Mouse (Mus musculus) liver, adult 2 months (tissue): ENCODE data around the gene Espn. TPM values are rescaled to one million over a fixed set of nuclear protein-coding genes. Genes with fewer than 3 reads are reported as not detected.

Experiments
- DNase-seq: peaks from one replicate; pipeline ENCODE4 v3.0.0-alpha.2; 2011; ENCODE audit warnings: low read depth, low spot score; ENCODE audit errors: extremely low read depth
- H3K27ac ChIP-seq: fragments of 200-500 bp; replicated peaks from 2 replicates; pipeline ENCODE4 v1.5.1; 2012; ENCODE audit warnings: low read depth, mild to moderate bottlenecking, control low read depth, inconsistent platforms, low read length; ENCODE audit not compliant: insufficient read depth
- H3K27me3 ChIP-seq: fragments of 200-500 bp; 2 replicates; pipeline ENCODE4 v1.6.1; 2012; ENCODE audit warnings: mild to moderate bottlenecking, moderate library complexity, low read length, inconsistent platforms; ENCODE audit not compliant: control insufficient read depth, insufficient read depth
- H3K36me3 ChIP-seq: fragments of 200-500 bp; 2 replicates; pipeline ENCODE4 v1.6.1; 2012; ENCODE audit warnings: low read length, inconsistent platforms; ENCODE audit not compliant: control insufficient read depth, insufficient read depth
- H3K4me1 ChIP-seq: fragments of 200-500 bp; 2 replicates; pipeline ENCODE4 v1.6.1; 2011; ENCODE audit warnings: low read length; ENCODE audit not compliant: control insufficient read depth, insufficient read depth
- H3K4me3 ChIP-seq: fragments of 200-500 bp; 2 replicates; pipeline ENCODE4 v1.5.1; 2011; ENCODE audit warnings: low read depth, mild to moderate bottlenecking, control low read depth, low read length, moderate library complexity; ENCODE audit not compliant: insufficient read depth
- H3K79me2 ChIP-seq: fragments of 200-500 bp; 2 replicates; pipeline ENCODE4 v1.6.1; 2012; ENCODE audit warnings: inconsistent platforms, mild to moderate bottlenecking, low read length, moderate library complexity; ENCODE audit not compliant: control insufficient read depth, insufficient read depth
- H3K9ac ChIP-seq: fragments of 200-500 bp; 2 replicates; pipeline ENCODE4 v1.6.1; 2012; ENCODE audit warnings: low read depth, mild to moderate bottlenecking, control low read depth, inconsistent platforms, low read length
- CTCF ChIP-seq: fragments of 200-500 bp; IDR thresholded peaks from 2 replicates; pipeline ENCODE4 v1.5.1; 2011; ENCODE audit warnings: low read depth, low read length, control low read depth
- POLR2A ChIP-seq: fragments of 200-500 bp; IDR thresholded peaks from 2 replicates; pipeline ENCODE4 v1.6.1; 2011; ENCODE audit warnings: low read length, control low read depth; ENCODE audit not compliant: insufficient read depth; ENCODE audit errors: extremely low read depth
- WGBS: fragments of 180-500 bp; shearing (Covaris S2); methylation state at CpG from one replicate; pipeline ENCODE4 v1.1.7; 2018; 5-methylcytosine and 5-hydroxymethylcytosine counted together
- polyA plus RNA-seq: library from polyadenylated mRNA; depleted of rRNA; stranded (reverse); fragments of >200 nt; gene quantifications from 2 replicates; pipeline ENCODE4 v1.2.3, GENCODE M21; 2012
- total RNA-seq: library from RNA; depleted of rRNA; stranded (reverse); fragments of >200 nt; gene quantifications from 2 replicates; pipeline ENCODE4 v1.2.3, GENCODE M21; 2014

Espn gene
- total and polyA plus RNA-seq, 2 experiments = 0.28 to 1.4 TPM

- Histone ChIP-seq H3K79me2 (no peaks in the 10 kb centered on the region), H3K27ac (no peak within 1 kb of the TSS), H3K4me1 (no peaks in the 10 kb centered on the region), H3K36me3 (peaks cover 2% of the 10 kb centered on the region; the same call in 1 of the 2 replicates), H3K9ac (no peak within 1 kb of the TSS), H3K4me3 (no peak within 1 kb of the TSS), H3K27me3 (peaks cover 15% of the 10 kb centered on the region)
- TF ChIP-seq POLR2A = no peak
- no peak for TF ChIP-seq CTCF
- DNase-seq = no peak
- 11% methylated on average over 30 of the region's 30 CpGs for WGBS
Observed at GRCm38 (mm10) chr4:152115921-152116612, 36.1 kb downstream of the Espn start, which contains the start of gene Tnfrsf25. Tnfrsf25 (plus strand) TSS chr4:152115934.

DNA sequence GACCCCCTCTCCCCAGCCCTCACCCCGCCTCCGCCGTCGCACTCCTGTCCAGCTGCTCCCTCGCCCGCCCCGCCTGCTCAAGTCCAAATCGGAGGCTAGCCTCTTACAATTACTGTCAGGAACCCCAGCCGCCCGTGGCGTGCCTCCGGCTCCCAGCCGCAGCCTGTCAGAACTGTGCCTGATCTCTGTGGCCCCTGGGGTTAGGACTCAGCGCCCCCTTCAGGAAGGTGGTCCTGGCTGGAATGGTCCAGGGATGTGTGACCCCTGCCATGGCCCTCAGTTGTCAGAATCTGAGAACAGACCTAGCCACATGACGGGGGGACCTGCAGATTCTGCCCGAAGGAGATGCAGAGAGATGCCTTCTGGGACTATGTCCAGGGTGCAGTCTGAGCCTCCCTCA is 38.1 kb downstream of the Espn start:
- WGBS = 90% methylated on average over 16 of the region's 16 CpGs
- H3K79me2 ChIP-seq = no peaks in the 10 kb centered on the region
- H3K27me3 ChIP-seq = no peaks in the 10 kb centered on the region
- H3K27ac ChIP-seq = no peak overlapping the region
- no peaks in the 10 kb centered on the region for H3K4me1 ChIP-seq
- DNase-seq = no peak
- peaks cover 2% of the 10 kb centered on the region; the same call in 1 of the 2 replicates for H3K36me3 ChIP-seq
- no peak overlapping the region for H3K9ac ChIP-seq
- TF ChIP-seq POLR2A (no peak), CTCF (no peak)
- no peak overlapping the region for H3K4me3 ChIP-seq

GRCm38 (mm10) chr4:152112329-152112728 is 39.8 kb downstream of the Espn start:
- Histone ChIP-seq H3K27ac (no peak overlapping the region), H3K79me2 (no peaks in the 10 kb centered on the region), H3K36me3 (peaks cover 2% of the 10 kb centered on the region; the same call in 1 of the 2 replicates), H3K9ac (no peak overlapping the region), H3K27me3 (no peaks in the 10 kb centered on the region), H3K4me3 (no peak overlapping the region), H3K4me1 (peaks cover 4% of the 10 kb centered on the region)
- 90% methylated on average over 9 of the region's 9 CpGs for WGBS
- DNase-seq = no peak
- TF ChIP-seq POLR2A (no peak), CTCF (no peak)

- no peaks in the 10 kb centered on the region for H3K27me3 ChIP-seq
- H3K36me3 ChIP-seq = peaks cover 2% of the 10 kb centered on the region; the same call in 1 of the 2 replicates
- H3K27ac ChIP-seq = no peak overlapping the region
- no peak overlapping the region for H3K4me3 ChIP-seq
- no peak overlapping the region for H3K9ac ChIP-seq
- TF ChIP-seq POLR2A (no peak), CTCF (no peak)
- WGBS = 96% methylated on average over 4 of the region's 4 CpGs
- H3K79me2 ChIP-seq = no peaks in the 10 kb centered on the region
- peaks cover 4% of the 10 kb centered on the region for H3K4me1 ChIP-seq
- DNase-seq = no peak
Observed at GRCm38 (mm10) chr4:152110689-152111088, 41.5 kb downstream of the Espn start.

DNA sequence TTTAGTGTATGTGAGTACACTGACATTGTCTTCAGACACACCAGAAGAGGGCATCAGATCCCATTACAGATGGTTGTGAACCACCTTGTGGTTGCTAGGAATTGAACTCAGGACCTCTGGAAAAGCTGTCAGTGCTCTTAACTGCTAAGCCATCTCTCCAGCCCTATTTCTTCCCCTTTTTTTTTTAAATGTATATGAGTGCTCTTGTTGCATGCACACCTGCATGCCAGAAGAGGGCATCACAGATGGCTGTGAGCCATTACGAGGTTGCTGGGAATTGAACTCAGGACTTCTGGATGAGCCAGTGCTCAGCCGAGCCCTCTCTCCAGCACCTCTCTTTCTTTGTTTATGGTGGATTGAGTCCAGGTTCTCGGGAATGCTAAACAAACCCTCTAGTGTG is 42.7 kb downstream of the Espn start:
- H3K4me1 ChIP-seq = peaks cover 4% of the 10 kb centered on the region
- no peak for TF ChIP-seq CTCF
- no peak for TF ChIP-seq POLR2A
- H3K4me3 ChIP-seq = no peak overlapping the region
- H3K27ac ChIP-seq = no peak overlapping the region
- H3K79me2 ChIP-seq = no peaks in the 10 kb centered on the region
- no peak for DNase-seq
- no peak overlapping the region for H3K9ac ChIP-seq
- H3K27me3 ChIP-seq = no peaks in the 10 kb centered on the region
- WGBS = 60% methylated on average over 3 of the region's 3 CpGs
- peaks cover 2% of the 10 kb centered on the region; the same call in 1 of the 2 replicates for H3K36me3 ChIP-seq

DNA sequence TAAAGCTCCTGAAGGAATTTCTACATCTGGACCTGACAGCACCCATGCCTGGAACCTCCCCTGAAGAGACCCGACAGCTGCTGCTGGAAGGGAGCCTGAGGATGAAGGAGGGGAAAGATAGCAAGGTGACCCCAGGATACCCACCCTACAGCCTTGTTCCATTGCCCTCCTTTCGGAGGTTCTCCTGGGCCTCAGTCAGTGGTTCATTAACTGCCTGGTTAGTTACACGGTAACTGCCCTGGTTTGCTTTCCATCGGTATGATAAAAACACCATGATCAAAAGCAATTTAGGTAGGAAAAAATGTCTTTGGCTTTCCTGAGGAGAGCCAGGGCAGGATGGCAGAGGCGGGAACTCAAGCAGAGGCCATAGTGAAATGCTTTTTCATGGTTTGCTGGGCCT is 43.5 kb downstream of the Espn start:
- Histone ChIP-seq H3K9ac (no peak overlapping the region), H3K27ac (no peak overlapping the region), H3K4me3 (no peak overlapping the region), H3K36me3 (peaks cover 2% of the 10 kb centered on the region; the same call in 1 of the 2 replicates), H3K27me3 (no peaks in the 10 kb centered on the region), H3K4me1 (peaks cover 4% of the 10 kb centered on the region), H3K79me2 (no peaks in the 10 kb centered on the region)
- 85% methylated on average over 5 of the region's 5 CpGs for WGBS
- TF ChIP-seq POLR2A = no peak
- no peak for DNase-seq
